Mouse (Mus musculus) CD4-positive, CD25-positive, alpha-beta regulatory T cell, adult 4 months (primary cell): ENCODE data around the gene Hip1r. TPM values are rescaled to one million over a fixed set of nuclear protein-coding genes. Genes with fewer than 3 reads are reported as not detected.

Experiments used
- ATAC-seq: one replicate; pipeline ENCODE4 v1.8.0; 2017
- polyA plus RNA-seq, 2 experiments: library from polyadenylated mRNA; unstranded; fragments of 100-300 nt; shearing (Covaris generic); gene quantifications; one replicate each; pipeline ENCODE4 v1.2.1; 2017

The Hip1r gene
- polyA plus RNA-seq = 10 to 100 TPM; 11.0 to 12.1 TPM

GRCm38 (mm10) chr5:123973299-123974178, at the start of gene Hip1r:
Hip1r (plus strand) TSS chr5:123973628.
- peak; percentile 48 for ATAC-seq

GRCm38 (mm10) chr5:123927118-123927517, 46.3 kb upstream of the Hip1r start, which contains the start of gene Gm43518:
Gm43518 (plus strand) TSS chr5:123927418.
- ATAC-seq = no peak

GRCm38 (mm10) chr5:123930508-123930989, 42.9 kb upstream of the Hip1r start, which contains the start of gene Ccdc62:
Ccdc62 (plus strand) TSS chr5:123930679.
- peak; percentile 94 for ATAC-seq

GRCm38 (mm10) chr5:123931131-123931530, 42.3 kb upstream of the Hip1r start:
- no peak for ATAC-seq

- ATAC-seq = no peak
These were observed 40.5 kb upstream of the Hip1r start for GRCm38 (mm10) chr5:123932927-123933326.

- ATAC-seq = no peak
These were observed 39.9 kb upstream of the Hip1r start for GRCm38 (mm10) chr5:123933556-123933955.

GRCm38 (mm10) chr5:123933957-123934591, 39.4 kb upstream of the Hip1r start:
- ATAC-seq = no peak

- ATAC-seq = no peak
These were observed 37.5 kb upstream of the Hip1r start for GRCm38 (mm10) chr5:123935931-123936330.

- no peak for ATAC-seq
These were observed 34.9 kb upstream of the Hip1r start for GRCm38 (mm10) chr5:123938479-123938878.

GRCm38 (mm10) chr5:123946546-123946945, 26.9 kb upstream of the Hip1r start:
- no peak for ATAC-seq

- ATAC-seq = peak; percentile 41
These were observed 26.2 kb upstream of the Hip1r start for GRCm38 (mm10) chr5:123947041-123947761.

GRCm38 (mm10) chr5:123952365-123953045, 20.9 kb upstream of the Hip1r start:
- no peak for ATAC-seq

- ATAC-seq = no peak
These were observed 16.2 kb upstream of the Hip1r start for GRCm38 (mm10) chr5:123957213-123957612.

- no peak for ATAC-seq
These were observed 14.4 kb upstream of the Hip1r start for GRCm38 (mm10) chr5:123959018-123959417.

- ATAC-seq = no peak
These were observed 13.3 kb upstream of the Hip1r start for GRCm38 (mm10) chr5:123960129-123960528.

GRCm38 (mm10) chr5:123961046-123961445, 12.4 kb upstream of the Hip1r start:
- ATAC-seq = no peak

- ATAC-seq = no peak
These were observed 9.2 kb upstream of the Hip1r start for GRCm38 (mm10) chr5:123964208-123964607.

- no peak for ATAC-seq
These were observed 6.7 kb upstream of the Hip1r start for GRCm38 (mm10) chr5:123966759-123967158.

GRCm38 (mm10) chr5:123968468-123968867, 5.0 kb upstream of the Hip1r start:
- ATAC-seq = no peak

GRCm38 (mm10) chr5:123969216-123969615, 4.2 kb upstream of the Hip1r start:
- no peak for ATAC-seq

- no peak for ATAC-seq
These were observed 2.9 kb upstream of the Hip1r start for GRCm38 (mm10) chr5:123970576-123970975.

GRCm38 (mm10) chr5:123972453-123972852, 975 bp upstream of the Hip1r start:
- ATAC-seq = no peak
